Mouse (Mus musculus): ENCODE measurements at regions not wholly inside any gene's neighbourhood (a gene's known extent, or its start where the extent isn't known, plus 50 kb on each side); places are given as distances from the start of the nearest gene placed in this dataset.

GRCm38 (mm10) chr1:128671495-128671894 lies 79.4 kb upstream of the Cxcr4 start:
- DNase-seq = no peak

- no peak for DNase-seq
Observed at GRCm38 (mm10) chr1:128671016-128671415, 78.9 kb upstream of the Cxcr4 start.

- no peak for DNase-seq
Observed at GRCm38 (mm10) chr1:128669241-128669666, 77.2 kb upstream of the Cxcr4 start.

GRCm38 (mm10) chr1:128668718-128669117 lies 76.6 kb upstream of the Cxcr4 start:
- no peak for DNase-seq

GRCm38 (mm10) chr1:128667121-128667762 lies 75.1 kb upstream of the Cxcr4 start:
- no peak for DNase-seq

- DNase-seq = no peak
Observed at GRCm38 (mm10) chr1:128663207-128663606, 71.1 kb upstream of the Cxcr4 start.

- no peak for DNase-seq
Observed at GRCm38 (mm10) chr1:128659857-128660256, 67.8 kb upstream of the Cxcr4 start.

- DNase-seq = no peak
Observed at GRCm38 (mm10) chr1:128658802-128659201, 66.7 kb upstream of the Cxcr4 start.

GRCm38 (mm10) chr1:128654099-128654862 lies 62.2 kb upstream of the Cxcr4 start:
- no peak for DNase-seq

GRCm38 (mm10) chr1:128650596-128650995 lies 58.5 kb upstream of the Cxcr4 start:
- no peak for DNase-seq

- DNase-seq = no peak
Observed at GRCm38 (mm10) chr1:128649490-128650178, 57.5 kb upstream of the Cxcr4 start.

- no peak for DNase-seq
Observed at GRCm38 (mm10) chr1:128643316-128643776, 51.3 kb upstream of the Cxcr4 start.

- DNase-seq = no peak
Observed at GRCm38 (mm10) chr1:128642212-128642611, 50.1 kb upstream of the Cxcr4 start.

Data from adrenal gland, postnatal 25 days (tissue).